Mouse (Mus musculus) lung, postnatal 25 days (tissue): ENCODE results near the gene Dnajb2.
"Not testable (repeated sequence)": the region's sequence is repeated elsewhere in the genome, so short reads cannot be mapped to it uniquely, and the experiment has no call there.

Experiments used
- DNase-seq: peaks from one replicate; pipeline ENCODE4 v3.0.0; 2022; ENCODE audit warnings: low spot score

Gene Dnajb2

GRCm38 (mm10) chr1:75219078-75219477, 17.1 kb upstream of the Dnajb2 start:
- peak; percentile 94 for DNase-seq

GRCm38 (mm10) chr1:75219531-75219930, 16.7 kb upstream of the Dnajb2 start, which contains the start of gene Tuba4a:
Tuba4a (minus strand) TSS chr1:75219865.
- DNase-seq: no peak

GRCm38 (mm10) chr1:75221538-75221937, 14.7 kb upstream of the Dnajb2 start:
- no peak for DNase-seq

GRCm38 (mm10) chr1:75222926-75223325, 13.3 kb upstream of the Dnajb2 start:
- no peak for DNase-seq

GRCm38 (mm10) chr1:75223532-75223931, 12.7 kb upstream of the Dnajb2 start:
- DNase-seq: no peak

GRCm38 (mm10) chr1:75225473-75225872, 10.7 kb upstream of the Dnajb2 start:
- DNase-seq: no peak

- no peak for DNase-seq
Measured at GRCm38 (mm10) chr1:75226138-75226537, 10.1 kb upstream of the Dnajb2 start.

GRCm38 (mm10) chr1:75227653-75228052, 8.6 kb upstream of the Dnajb2 start:
- DNase-seq: no peak

- no peak for DNase-seq
Measured at GRCm38 (mm10) chr1:75229158-75229557, 7.0 kb upstream of the Dnajb2 start.

GRCm38 (mm10) chr1:75230335-75230994, 5.7 kb upstream of the Dnajb2 start:
- DNase-seq: no peak

GRCm38 (mm10) chr1:75231224-75231623, 5.0 kb upstream of the Dnajb2 start:
- DNase-seq: no peak

- DNase-seq: no peak
Measured at GRCm38 (mm10) chr1:75231664-75232152, 4.5 kb upstream of the Dnajb2 start, which contains the start of gene A630095N17Rik. A630095N17Rik (minus strand) TSS chr1:75232102.

GRCm38 (mm10) chr1:75232489-75232888, 3.7 kb upstream of the Dnajb2 start:
- not testable (repeated sequence) for DNase-seq

GRCm38 (mm10) chr1:75234606-75235005, 1.6 kb upstream of the Dnajb2 start:
- peak; percentile 80 for DNase-seq

- DNase-seq: no peak
Measured at GRCm38 (mm10) chr1:75239591-75239990, 3.4 kb downstream of the Dnajb2 start.

- DNase-seq: no peak
Measured at GRCm38 (mm10) chr1:75243411-75243810, 7.2 kb downstream of the Dnajb2 start.

GRCm38 (mm10) chr1:75244175-75244826, 8.1 kb downstream of the Dnajb2 start:
- no peak for DNase-seq

GRCm38 (mm10) chr1:75244836-75245235, 8.6 kb downstream of the Dnajb2 start:
- peak; percentile 45 for DNase-seq

- DNase-seq: no peak
Measured at GRCm38 (mm10) chr1:75247071-75247930, 11.1 kb downstream of the Dnajb2 start.

GRCm38 (mm10) chr1:75248041-75248772, 12.0 kb downstream of the Dnajb2 start:
- DNase-seq: peak; percentile 66

- no peak for DNase-seq
Measured at GRCm38 (mm10) chr1:75250498-75250897, 14.3 kb downstream of the Dnajb2 start.
